Mouse (Mus musculus) neural tube, embryonic 11.5 days (tissue): ENCODE results near the gene Ints6. TPM values are rescaled to one million over a fixed set of nuclear protein-coding genes. Genes with fewer than 3 reads are reported as not detected.

ENCODE experiments used
- ATAC-seq: fragments of 200-750 bp; cut with Nextera tagmentation; 2 replicates; pipeline ENCODE4 v1.8.0; 2017; ENCODE audit warnings: moderate number of reproducible peaks, mild to moderate bottlenecking, moderate TSS enrichment, moderate library complexity; ENCODE audit not compliant: insufficient read depth, low FRiP score, low TSS enrichment
- DNase-seq: peaks from one replicate; pipeline ENCODE4 v3.0.0-alpha.2; 2015; ENCODE audit warnings: low spot score
- H3K27ac ChIP-seq: fragments of 300-500 bp; sonication (generic); 2 replicates; pipeline ENCODE4 v1.5.1; 2014; ENCODE audit warnings: low read depth, mild to moderate bottlenecking, low read length
- H3K27me3 ChIP-seq: fragments of 300-500 bp; sonication (generic); 2 replicates; pipeline ENCODE4 v1.6.1; 2014; ENCODE audit warnings: mild to moderate bottlenecking, low read length, mixed read lengths; ENCODE audit not compliant: control insufficient read depth, insufficient read depth
- H3K36me3 ChIP-seq: fragments of 300-500 bp; sonication (generic); 2 replicates; pipeline ENCODE4 v1.6.1; 2014; ENCODE audit warnings: mild to moderate bottlenecking, low read length, moderate library complexity, mixed read lengths; ENCODE audit not compliant: control insufficient read depth, insufficient read depth
- H3K4me1 ChIP-seq: fragments of 300-500 bp; sonication (generic); 2 replicates; pipeline ENCODE4 v1.6.1; 2014; ENCODE audit warnings: low read length, mixed read lengths; ENCODE audit not compliant: control insufficient read depth, insufficient read depth
- H3K4me2 ChIP-seq: fragments of 300-500 bp; sonication (generic); 2 replicates; pipeline ENCODE4 v1.6.1; 2014; ENCODE audit warnings: low read depth, mild to moderate bottlenecking, moderate library complexity
- H3K4me3 ChIP-seq: fragments of 300-500 bp; sonication (generic); 2 replicates; pipeline ENCODE4 v1.5.1; 2014; ENCODE audit warnings: low read depth, low read length
- H3K9ac ChIP-seq: fragments of 300-500 bp; sonication (generic); 2 replicates; pipeline ENCODE4 v1.6.1; 2014; ENCODE audit warnings: mild to moderate bottlenecking, low read length
- H3K9me3 ChIP-seq: fragments of 300-500 bp; sonication (generic); 2 replicates; pipeline ENCODE4 v1.6.1; 2016; ENCODE audit warnings: low read length; ENCODE audit not compliant: control insufficient read depth
- WGBS: fragments of 180-500 bp; shearing (Covaris S2); extraction: QIAGEN DNeasy Blood & Tissue Kit; methylation state at CpG from one replicate; pipeline ENCODE4 v1.1.7; 2014; 5-methylcytosine and 5-hydroxymethylcytosine counted together
- polyA plus RNA-seq: library from polyadenylated mRNA; unstranded; fragments of >200 nt; fragmentation: Nextera tagmentation; extraction: Ambion mirVana; gene quantifications from 2 replicates; pipeline ENCODE4 v1.2.1, GENCODE M21; 2014

Gene Ints6
- polyA plus RNA-seq: 27.4 and 30.1 TPM in 2 replicates

DNA sequence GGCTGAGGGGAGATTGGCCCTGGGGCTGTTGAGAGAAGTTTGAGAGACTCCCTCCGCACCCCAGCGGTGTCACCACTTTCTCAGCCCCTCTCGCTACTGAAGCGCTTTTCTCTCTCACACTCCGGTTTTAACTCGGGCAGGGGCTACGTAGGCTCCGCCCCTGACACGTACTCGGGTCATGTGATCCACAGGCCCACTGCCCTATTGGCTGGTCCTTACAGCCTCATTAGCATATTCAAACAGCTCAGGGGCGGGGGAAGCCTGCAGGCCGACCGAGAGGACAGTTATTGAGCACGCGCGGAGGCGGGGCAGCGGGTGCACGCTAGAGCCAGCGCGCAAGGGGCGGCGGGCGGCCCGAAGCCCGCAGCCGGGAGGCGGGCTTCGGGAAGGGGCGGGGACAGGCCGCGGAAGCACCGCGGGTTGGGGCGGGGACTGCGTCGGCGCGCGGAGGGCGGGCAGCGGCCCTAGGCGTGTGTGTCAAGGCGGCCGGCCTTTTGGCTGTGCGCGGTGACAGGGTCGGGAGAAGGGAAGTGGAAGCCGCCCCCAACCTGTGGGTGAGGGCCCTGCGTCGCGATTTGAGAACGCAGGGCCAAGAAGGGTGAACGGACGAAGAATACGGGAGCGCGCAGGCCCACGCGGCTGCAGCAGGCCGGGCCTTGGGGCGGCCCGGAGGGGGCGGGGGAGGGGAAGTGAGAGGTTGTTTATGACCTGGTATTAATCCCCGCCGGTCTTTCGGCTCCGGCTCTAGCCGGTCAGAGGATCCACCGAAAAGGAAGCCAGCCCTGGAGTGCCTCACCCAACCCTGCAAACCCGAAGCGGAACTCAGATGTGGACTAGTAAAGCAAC, at the start of gene Ints6:
TSS of gene Ints6 (minus strand) at position 134 of the 846 bp plus-strand sequence.
- peak; percentile 94 for ATAC-seq
- H3K4me1 ChIP-seq: no peaks in the 10 kb centered on the region
- under 1% methylated on average over 70 of the region's 72 CpGs for whole genome bisulfite sequencing

DNA sequence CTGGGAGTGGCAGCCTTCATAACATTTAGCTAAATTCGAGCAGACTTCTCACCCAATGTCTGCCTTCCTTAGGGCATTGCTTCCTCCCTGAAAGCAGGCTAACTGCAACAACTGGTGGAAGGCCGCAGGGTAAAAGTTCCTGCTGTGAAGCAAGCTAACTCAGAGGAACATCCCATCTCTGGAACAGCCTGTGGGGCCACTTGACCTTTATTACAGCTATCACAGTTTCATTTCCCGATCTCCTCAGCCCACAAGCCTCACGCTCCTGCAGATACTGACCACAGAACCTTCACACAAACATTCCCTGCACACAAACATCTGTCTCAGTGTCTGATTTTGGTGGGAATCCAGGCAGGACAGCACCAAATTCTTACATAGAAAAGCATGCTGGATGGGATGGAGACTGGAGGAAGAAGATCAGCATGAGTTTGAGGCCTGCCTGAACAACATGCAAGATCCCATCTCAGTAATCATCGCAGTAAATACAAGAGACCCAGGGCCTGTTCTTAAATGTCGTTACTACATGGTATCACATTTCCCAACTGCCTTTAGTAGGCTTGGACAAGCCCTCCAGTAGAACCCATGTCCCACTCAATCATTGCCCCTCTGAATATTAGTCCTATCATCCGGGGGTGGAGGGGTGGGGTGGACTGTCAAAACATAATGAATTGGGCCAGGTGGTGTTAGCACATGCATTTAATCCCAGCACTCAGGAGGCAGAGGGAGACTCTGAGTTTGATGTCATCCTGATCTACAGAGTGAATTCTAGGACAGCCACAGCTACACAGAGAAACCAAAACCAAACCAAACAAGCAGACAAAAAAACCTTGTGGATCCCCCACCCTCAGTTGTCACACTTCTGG, 47.9 kb upstream of the Ints6 start:
- H3K27me3 ChIP-seq: no peaks in the 10 kb centered on the region
- H3K4me3 ChIP-seq: no peak overlapping the region
- no peak overlapping the region for H3K4me2 ChIP-seq
- no peaks in the 10 kb centered on the region for H3K9me3 ChIP-seq
- no peak overlapping the region for H3K27ac ChIP-seq
- ATAC-seq (no peak), DNase-seq (no peak)
- no peaks in the 10 kb centered on the region for H3K4me1 ChIP-seq
- no peaks in the 10 kb centered on the region for H3K36me3 ChIP-seq
- 62% methylated on average over 7 of the region's 7 CpGs for WGBS
- no peak overlapping the region for H3K9ac ChIP-seq

More for the DNA sequence above, at the start of gene Ints6:
- Histone ChIP-seq H3K4me3 (peak within 1 kb of the TSS; percentile 90), H3K9ac (peak within 1 kb of the TSS; percentile 87), H3K36me3 (no peaks in the 10 kb centered on the region), H3K27me3 (no peaks in the 10 kb centered on the region), H3K27ac (peak within 1 kb of the TSS; percentile 94), H3K4me2 (peak within 1 kb of the TSS; percentile 77), H3K9me3 (no peaks in the 10 kb centered on the region)
- peak; percentile 98 for DNase-seq

DNA sequence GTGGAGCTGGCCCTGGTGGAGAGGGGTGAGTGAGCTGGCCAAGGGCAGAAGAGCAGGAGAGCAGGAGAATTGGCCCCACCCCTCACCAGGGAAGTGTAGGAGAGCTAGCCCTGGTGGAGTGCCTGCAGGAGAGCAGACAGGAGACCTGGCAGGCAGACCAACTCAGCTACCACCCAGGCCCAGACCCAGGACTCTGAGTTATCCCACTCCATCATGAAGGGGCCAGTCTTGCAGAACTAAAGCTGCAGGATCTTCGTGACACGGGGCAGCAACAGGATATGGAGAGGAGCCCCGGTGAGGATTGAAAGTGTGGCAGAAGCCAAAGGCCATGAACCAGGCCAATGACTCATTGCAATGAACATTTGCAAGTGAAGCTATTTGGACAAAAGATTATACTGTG, 46.0 kb upstream of the Ints6 start:
- Histone ChIP-seq H3K27me3 (no peaks in the 10 kb centered on the region), H3K9ac (no peak overlapping the region), H3K4me3 (no peak overlapping the region), H3K4me1 (no peaks in the 10 kb centered on the region), H3K9me3 (no peaks in the 10 kb centered on the region), H3K27ac (no peak overlapping the region), H3K36me3 (no peaks in the 10 kb centered on the region), H3K4me2 (no peak overlapping the region)
- ATAC-seq (no peak), DNase-seq (no peak)
- 71% methylated on average over 3 of the region's 3 CpGs for WGBS

DNA sequence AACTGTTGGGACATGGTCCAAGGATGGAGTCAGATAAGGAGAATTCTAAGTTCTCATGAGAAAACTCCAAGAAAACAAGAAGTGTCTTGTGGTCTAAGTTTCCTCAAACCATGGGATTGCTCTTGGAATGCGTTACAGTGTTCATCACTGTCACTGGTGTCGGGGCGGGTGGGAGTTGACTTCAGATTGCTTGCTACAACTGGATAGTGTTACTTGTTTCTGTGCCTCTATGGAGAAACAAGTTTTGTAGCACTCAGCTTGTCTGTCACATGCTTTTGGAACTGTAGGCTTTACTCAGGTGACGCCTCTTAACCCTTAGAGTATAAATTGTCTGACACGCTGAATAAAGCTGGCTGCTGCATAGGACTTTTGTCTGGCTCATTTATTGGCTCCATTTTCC, 42.2 kb upstream of the Ints6 start:
- ATAC-seq (no peak), DNase-seq (no peak)
- WGBS: 61% methylated on average over 5 of the region's 5 CpGs

DNA sequence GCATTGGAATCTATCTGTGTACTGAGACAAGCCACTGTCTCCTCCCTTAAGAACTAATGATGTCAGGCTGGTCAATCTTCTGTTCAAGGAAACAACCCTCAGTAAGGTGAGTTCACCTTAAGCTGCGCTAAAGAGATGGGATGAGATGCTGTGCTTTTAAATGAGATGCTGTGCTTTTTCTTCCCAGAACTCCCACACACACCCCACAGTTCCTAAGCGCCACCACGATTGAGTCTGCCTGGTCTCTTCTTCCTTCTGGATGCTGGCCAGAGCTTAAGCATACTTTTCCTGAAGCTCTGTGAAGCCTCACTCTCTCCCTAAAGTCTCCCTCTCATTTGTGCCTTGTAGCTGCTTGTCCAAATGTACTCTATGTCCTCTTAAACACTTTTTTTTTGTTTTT, 39.8 kb upstream of the Ints6 start:
- Histone ChIP-seq H3K4me3 (no peak overlapping the region), H3K4me2 (no peak overlapping the region), H3K9ac (no peak overlapping the region), H3K9me3 (no peaks in the 10 kb centered on the region), H3K36me3 (no peaks in the 10 kb centered on the region), H3K27me3 (no peaks in the 10 kb centered on the region), H3K4me1 (peaks cover 4% of the 10 kb centered on the region; the same call in 1 of the 2 replicates), H3K27ac (no peak overlapping the region)
- ATAC-seq (no peak), DNase-seq (no peak)
- 81% methylated on average over 3 of the region's 3 CpGs for WGBS

More for the DNA sequence above, 42.2 kb upstream of the Ints6 start:
- no peaks in the 10 kb centered on the region for H3K27me3 ChIP-seq
- no peaks in the 10 kb centered on the region for H3K36me3 ChIP-seq
- peaks cover 4% of the 10 kb centered on the region; the same call in 1 of the 2 replicates for H3K4me1 ChIP-seq
- H3K9me3 ChIP-seq: no peaks in the 10 kb centered on the region
- no peak overlapping the region for H3K9ac ChIP-seq
- no peak overlapping the region for H3K4me3 ChIP-seq
- H3K4me2 ChIP-seq: no peak overlapping the region
- no peak overlapping the region for H3K27ac ChIP-seq

DNA sequence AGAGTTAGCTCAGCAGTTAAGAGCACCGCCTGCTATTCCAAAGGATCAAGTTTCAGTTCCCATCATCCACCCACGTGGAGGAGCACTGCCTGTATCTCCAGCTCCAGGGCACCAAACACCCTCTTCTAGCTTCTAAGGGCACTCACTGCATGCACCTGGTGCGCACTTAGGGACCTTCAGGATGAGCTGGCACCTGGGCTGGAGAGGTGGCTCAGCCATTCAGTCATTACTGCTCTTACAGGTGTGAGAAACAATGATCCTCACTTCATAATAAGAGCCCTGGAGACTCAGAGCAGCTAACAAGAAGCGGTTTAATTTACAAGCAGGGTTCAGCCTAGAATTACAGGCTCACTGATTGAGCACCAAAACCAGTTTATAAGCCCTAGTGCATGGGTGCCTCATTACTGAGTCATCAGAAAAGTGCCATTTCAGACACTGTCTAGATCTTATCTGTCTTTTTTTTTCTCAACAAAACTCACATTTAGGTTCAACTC, 37.7 kb upstream of the Ints6 start:
- WGBS: under 1% methylated on average over 4 of the region's 4 CpGs
- Histone ChIP-seq H3K4me3 (no peak overlapping the region), H3K4me2 (no peak overlapping the region), H3K4me1 (peaks cover 4% of the 10 kb centered on the region; the same call in 1 of the 2 replicates), H3K27me3 (no peaks in the 10 kb centered on the region), H3K9ac (no peak overlapping the region), H3K9me3 (no peaks in the 10 kb centered on the region), H3K27ac (no peak overlapping the region), H3K36me3 (no peaks in the 10 kb centered on the region)
- ATAC-seq: no peak
- DNase-seq: peak; percentile 19

DNA sequence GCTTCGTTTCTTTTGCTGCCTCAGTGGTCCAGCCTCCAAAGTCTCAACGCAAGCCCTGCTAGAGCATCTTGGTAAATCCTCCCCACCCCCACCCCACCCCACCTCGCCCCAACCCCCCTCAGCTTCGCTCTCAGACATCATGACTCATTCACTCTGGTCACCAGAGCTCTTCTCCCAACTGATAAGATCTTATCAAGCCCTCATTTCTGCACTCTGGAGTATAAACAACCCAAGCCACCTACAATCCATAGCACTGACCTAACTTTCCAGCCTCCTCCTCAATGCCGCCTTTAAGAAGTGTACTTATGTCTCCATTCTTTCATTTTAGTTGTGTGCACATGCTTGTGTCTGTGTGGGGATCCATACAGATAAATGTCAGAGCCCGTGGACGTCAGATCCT, 34.8 kb upstream of the Ints6 start:
- WGBS: 78% methylated on average over 7 of the region's 7 CpGs
- Histone ChIP-seq H3K9me3 (no peaks in the 10 kb centered on the region), H3K9ac (no peak overlapping the region), H3K27ac (no peak overlapping the region), H3K4me3 (no peak overlapping the region), H3K27me3 (no peaks in the 10 kb centered on the region), H3K36me3 (no peaks in the 10 kb centered on the region), H3K4me1 (peaks cover 4% of the 10 kb centered on the region; the same call in 1 of the 2 replicates), H3K4me2 (no peak overlapping the region)
- ATAC-seq (no peak), DNase-seq (no peak)

DNA sequence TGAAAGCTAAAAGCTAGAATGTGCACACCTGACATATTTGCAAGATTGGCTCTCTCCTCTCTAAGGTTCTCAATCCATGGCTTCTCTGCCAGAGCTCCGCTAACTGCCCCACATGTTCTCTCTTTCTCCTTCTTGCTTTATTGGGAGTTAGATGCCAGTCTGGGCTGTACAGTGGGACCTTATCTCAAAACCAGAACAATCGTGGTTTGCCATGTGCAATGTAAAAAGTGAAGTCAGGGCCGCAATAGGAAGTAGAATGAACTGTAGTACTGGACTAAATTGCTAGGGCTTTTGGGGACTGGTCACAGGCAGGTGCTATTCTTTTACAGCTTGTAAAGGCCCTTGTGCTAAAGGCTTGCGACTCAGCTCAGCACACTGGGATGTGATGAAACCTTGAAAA, 28.3 kb upstream of the Ints6 start:
- WGBS: 59% methylated on average over 4 of the region's 4 CpGs

More for the DNA sequence above, 28.3 kb upstream of the Ints6 start:
- no peak for ATAC-seq
- DNase-seq: no peak
- H3K4me2 ChIP-seq: no peak overlapping the region
- H3K9ac ChIP-seq: no peak overlapping the region
- no peaks in the 10 kb centered on the region for H3K4me1 ChIP-seq
- H3K4me3 ChIP-seq: no peak overlapping the region
- no peaks in the 10 kb centered on the region for H3K36me3 ChIP-seq
- no peak overlapping the region for H3K27ac ChIP-seq
- no peaks in the 10 kb centered on the region for H3K9me3 ChIP-seq
- H3K27me3 ChIP-seq: no peaks in the 10 kb centered on the region
